Mouse (Mus musculus) thymus, postnatal 25 days (tissue): ENCODE measurements at regions not wholly inside any gene's neighbourhood (a gene's known extent, or its start where the extent isn't known, plus 50 kb on each side); places are given as distances from the start of the nearest gene placed in this dataset.

Experiments used
- DNase-seq: peaks from one replicate; pipeline ENCODE4 v3.0.0; 2022

GRCm38 (mm10) chr12:70523379-70523778 is 70.5 kb downstream of the Tmx1 start:
- no peak for DNase-seq

GRCm38 (mm10) chr12:70524703-70525102 is 71.8 kb downstream of the Tmx1 start:
- no peak for DNase-seq

GRCm38 (mm10) chr12:70531661-70532060 is 78.8 kb downstream of the Tmx1 start:
- DNase-seq, result no peak

- no peak for DNase-seq
Measured at GRCm38 (mm10) chr12:70532225-70532624, 79.3 kb downstream of the Tmx1 start.

- no peak for DNase-seq
Measured at GRCm38 (mm10) chr12:70532843-70533242, 79.9 kb downstream of the Tmx1 start.

- DNase-seq, result no peak
Measured at GRCm38 (mm10) chr12:70533375-70533935, 80.6 kb downstream of the Tmx1 start.

- DNase-seq, result no peak
Measured at GRCm38 (mm10) chr12:70539124-70539523, 86.2 kb downstream of the Tmx1 start.

- DNase-seq, result no peak
Measured at GRCm38 (mm10) chr12:70539856-70540255, 87.0 kb downstream of the Tmx1 start.

GRCm38 (mm10) chr12:70541432-70541831 is 88.5 kb downstream of the Tmx1 start:
- DNase-seq, result no peak

- DNase-seq, result no peak
Measured at GRCm38 (mm10) chr12:70543299-70543698, 90.4 kb downstream of the Tmx1 start.

GRCm38 (mm10) chr12:70544326-70544725 is 91.4 kb downstream of the Tmx1 start:
- DNase-seq, result no peak

- DNase-seq, result no peak
Measured at GRCm38 (mm10) chr12:70544850-70545510, 92.1 kb downstream of the Tmx1 start.

- DNase-seq, result no peak
Measured at GRCm38 (mm10) chr12:70547199-70547598, 94.3 kb downstream of the Tmx1 start.

GRCm38 (mm10) chr12:70549296-70549695 is 96.4 kb downstream of the Tmx1 start:
- DNase-seq, result no peak

GRCm38 (mm10) chr12:70553866-70554265 is 101.0 kb downstream of the Tmx1 start:
- no peak for DNase-seq

- no peak for DNase-seq
Measured at GRCm38 (mm10) chr12:70554586-70554985, 101.7 kb downstream of the Tmx1 start.

GRCm38 (mm10) chr12:70555723-70556122 is 102.8 kb downstream of the Tmx1 start:
- DNase-seq, result no peak

GRCm38 (mm10) chr12:70556820-70557219 is 103.9 kb downstream of the Tmx1 start:
- no peak for DNase-seq

- no peak for DNase-seq
Measured at GRCm38 (mm10) chr12:70563446-70563845, 110.6 kb downstream of the Tmx1 start.

- no peak for DNase-seq
Measured at GRCm38 (mm10) chr12:70575665-70576064, 122.8 kb downstream of the Tmx1 start.

GRCm38 (mm10) chr12:70577769-70578168 is 124.9 kb downstream of the Tmx1 start:
- no peak for DNase-seq

- no peak for DNase-seq
Measured at GRCm38 (mm10) chr12:70579328-70579905, 126.5 kb downstream of the Tmx1 start.

- DNase-seq, result no peak
Measured at GRCm38 (mm10) chr12:70586181-70586580, 133.3 kb downstream of the Tmx1 start.

- DNase-seq, result no peak
Measured at GRCm38 (mm10) chr12:70588234-70588633, 135.3 kb downstream of the Tmx1 start.

GRCm38 (mm10) chr12:70589315-70589742 is 136.4 kb downstream of the Tmx1 start:
- no peak for DNase-seq
